Mouse (Mus musculus) midbrain, embryonic 15.5 days (tissue): ENCODE measurements at regions not wholly inside any gene's neighbourhood (a gene's known extent, or its start where the extent isn't known, plus 50 kb on each side); places are given as distances from the start of the nearest gene placed in this dataset.

Experiments used
- ATAC-seq: fragments of 200-750 bp; cut with Nextera tagmentation; replicated peaks from 2 replicates; pipeline ENCODE4 v1.8.0; 2017; ENCODE audit warnings: moderate TSS enrichment
- H3K27ac ChIP-seq: fragments of 300-500 bp; sonication (generic); 2 replicates; pipeline ENCODE4 v1.5.1; 2015; ENCODE audit warnings: mild to moderate bottlenecking, inconsistent platforms
- H3K27me3 ChIP-seq: fragments of 300-500 bp; sonication (generic); replicated peaks from 2 replicates; pipeline ENCODE4 v1.6.1; 2015; ENCODE audit warnings: inconsistent platforms
- H3K36me3 ChIP-seq: fragments of 300-500 bp; sonication (generic); replicated peaks from 2 replicates; pipeline ENCODE4 v1.6.1; 2015; ENCODE audit warnings: inconsistent platforms
- H3K4me1 ChIP-seq: fragments of 300-500 bp; sonication (generic); 2 replicates; pipeline ENCODE4 v1.6.1; 2015; ENCODE audit warnings: inconsistent platforms
- H3K4me2 ChIP-seq: fragments of 300-500 bp; sonication (generic); 2 replicates; pipeline ENCODE4 v1.6.1; 2015; ENCODE audit warnings: inconsistent platforms, mild to moderate bottlenecking, moderate library complexity
- H3K4me3 ChIP-seq: fragments of 300-500 bp; sonication (generic); 2 replicates; pipeline ENCODE4 v1.5.1; 2015; ENCODE audit warnings: mild to moderate bottlenecking, inconsistent platforms
- H3K9ac ChIP-seq: fragments of 300-500 bp; sonication (generic); 2 replicates; pipeline ENCODE4 v1.6.1; 2015; ENCODE audit warnings: mild to moderate bottlenecking, inconsistent platforms
- H3K9me3 ChIP-seq: fragments of 300-500 bp; sonication (generic); 2 replicates; pipeline ENCODE4 v1.6.1; 2016; ENCODE audit warnings: inconsistent platforms
- WGBS: fragments of 180-500 bp; shearing (Covaris S2); methylation state at CpG from one replicate; pipeline ENCODE4 v1.1.7; 2015; ENCODE audit warnings: mixed read lengths; 5-methylcytosine and 5-hydroxymethylcytosine counted together

DNA sequence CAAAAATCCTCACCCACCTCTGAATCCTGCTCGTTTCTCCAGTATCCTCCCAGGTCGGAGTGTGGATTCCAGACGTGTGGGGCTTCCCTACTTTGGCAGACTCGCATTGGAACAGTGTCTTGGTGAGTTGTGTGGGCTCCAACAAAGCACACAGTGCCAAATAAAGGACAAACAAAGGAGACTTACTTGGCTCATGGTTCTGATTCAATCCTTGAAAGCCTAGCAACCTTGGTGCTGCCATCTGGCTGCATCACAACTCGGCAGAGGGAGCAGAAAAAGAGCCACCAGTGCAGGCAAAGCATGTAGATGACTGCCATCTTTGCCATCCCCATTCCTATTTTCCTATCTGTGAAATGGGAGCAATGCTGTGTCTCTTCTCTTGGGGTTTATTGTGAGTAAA is 64.0 kb downstream of the Il9r start:
- no peaks in the 10 kb centered on the region for H3K9me3 ChIP-seq
- H3K27ac ChIP-seq = no peak overlapping the region
- H3K27me3 ChIP-seq = no peaks in the 10 kb centered on the region
- 57% methylated on average over 5 of the region's 5 CpGs for WGBS
- no peak overlapping the region for H3K4me3 ChIP-seq
- no peak overlapping the region for H3K4me2 ChIP-seq
- no peaks in the 10 kb centered on the region for H3K36me3 ChIP-seq
- no peak for ATAC-seq
- H3K4me1 ChIP-seq = peaks cover 19% of the 10 kb centered on the region
- no peak overlapping the region for H3K9ac ChIP-seq

DNA sequence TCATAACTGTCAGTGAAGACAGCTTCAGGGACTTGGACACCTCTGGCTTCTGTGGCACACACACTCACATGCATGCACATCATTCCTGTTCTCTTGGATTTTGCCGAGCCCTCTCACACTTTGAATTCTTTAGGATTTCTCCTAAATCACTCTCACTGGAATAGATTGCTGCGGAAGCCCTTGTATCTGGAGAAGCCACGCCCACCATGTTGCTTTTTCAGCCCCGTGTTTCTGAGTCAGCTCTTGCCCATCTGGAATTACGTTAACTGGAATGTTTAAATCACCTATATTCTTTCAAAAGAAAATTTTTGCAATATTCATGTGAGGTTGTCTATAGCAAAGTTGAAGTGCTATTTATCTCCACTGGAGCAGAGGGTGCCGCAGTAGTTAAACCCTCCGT is 66.1 kb downstream of the Il9r start:
- 87% methylated on average over 7 of the region's 7 CpGs for WGBS
- Histone ChIP-seq H3K27me3 (no peaks in the 10 kb centered on the region), H3K9me3 (no peaks in the 10 kb centered on the region), H3K4me2 (no peak overlapping the region), H3K9ac (no peak overlapping the region), H3K27ac (no peak overlapping the region), H3K4me3 (no peak overlapping the region), H3K4me1 (peaks cover 15% of the 10 kb centered on the region), H3K36me3 (no peaks in the 10 kb centered on the region)
- no peak for ATAC-seq

- whole genome bisulfite sequencing = 87% methylated on average over 3 of the region's 3 CpGs
- peaks cover 12% of the 10 kb centered on the region for H3K4me1 ChIP-seq
- no peak overlapping the region for H3K27ac ChIP-seq
- H3K27me3 ChIP-seq = no peaks in the 10 kb centered on the region
- H3K9me3 ChIP-seq = no peaks in the 10 kb centered on the region
- ATAC-seq = no peak
- H3K36me3 ChIP-seq = no peaks in the 10 kb centered on the region
- no peak overlapping the region for H3K9ac ChIP-seq
- no peak overlapping the region for H3K4me2 ChIP-seq
- no peak overlapping the region for H3K4me3 ChIP-seq
Measured at GRCm38 (mm10) chr11:32132008-32132615, 68.0 kb downstream of the Il9r start.

DNA sequence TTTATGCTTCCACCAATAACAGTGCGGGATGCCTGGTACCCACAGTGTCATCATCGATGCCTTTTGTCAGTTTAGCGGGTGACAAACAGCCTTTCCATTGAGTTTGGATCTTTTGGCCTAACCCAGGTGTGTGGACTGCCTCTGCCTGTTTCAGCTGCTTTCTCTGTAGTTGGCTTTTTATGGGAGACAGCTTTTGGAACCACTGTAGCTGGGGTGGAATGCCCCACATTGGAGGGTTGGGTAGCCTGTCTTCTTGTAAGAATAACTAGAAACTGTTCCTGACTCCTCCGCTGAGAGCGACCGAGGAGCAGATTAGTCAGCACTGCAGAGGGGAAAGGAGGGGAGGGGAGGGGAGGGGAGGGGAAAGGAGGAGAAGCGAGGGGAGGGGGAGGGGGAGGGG is 71.5 kb downstream of the Il9r start:
- H3K36me3 ChIP-seq = no peaks in the 10 kb centered on the region
- H3K9ac ChIP-seq = no peak overlapping the region
- H3K4me1 ChIP-seq = peaks cover 22% of the 10 kb centered on the region
- 52% methylated on average over 7 of the region's 7 CpGs for WGBS
- H3K4me3 ChIP-seq = no peak overlapping the region
- H3K4me2 ChIP-seq = no peak overlapping the region
- peak overlapping the region; percentile 42; the same call in 1 of the 2 replicates for H3K27ac ChIP-seq
- no peak for ATAC-seq
- no peaks in the 10 kb centered on the region for H3K27me3 ChIP-seq
- H3K9me3 ChIP-seq = no peaks in the 10 kb centered on the region

DNA sequence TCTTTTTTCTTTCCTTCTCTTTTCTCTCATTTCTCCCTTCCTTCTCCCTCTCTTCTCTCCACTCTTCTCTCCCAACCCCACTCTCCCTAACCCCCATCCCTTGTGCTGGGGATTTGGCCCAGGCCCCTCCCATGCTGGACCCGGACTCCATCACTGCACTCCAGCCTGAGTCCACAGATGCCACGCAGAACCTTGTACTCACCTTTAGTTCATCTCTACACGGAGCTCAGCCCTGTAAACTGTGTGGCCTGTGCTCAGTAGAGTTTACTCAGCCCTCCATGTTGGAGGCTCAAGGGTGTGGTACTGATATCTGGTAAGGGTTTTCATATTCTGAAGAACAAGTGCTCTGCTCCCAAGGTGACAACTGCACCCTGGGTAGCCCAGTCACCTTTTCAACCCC is 72.1 kb downstream of the Il9r start:
- Histone ChIP-seq H3K9ac (no peak overlapping the region), H3K27me3 (no peaks in the 10 kb centered on the region), H3K9me3 (no peaks in the 10 kb centered on the region), H3K4me1 (peaks cover 22% of the 10 kb centered on the region), H3K36me3 (no peaks in the 10 kb centered on the region), H3K4me2 (no peak overlapping the region), H3K27ac (peak overlapping the region; percentile 42; the same call in 1 of the 2 replicates), H3K4me3 (no peak overlapping the region)
- ATAC-seq = peak; percentile 48; the same call in 1 of the 2 replicates
- 76% methylated on average over 3 of the region's 3 CpGs for whole genome bisulfite sequencing

DNA sequence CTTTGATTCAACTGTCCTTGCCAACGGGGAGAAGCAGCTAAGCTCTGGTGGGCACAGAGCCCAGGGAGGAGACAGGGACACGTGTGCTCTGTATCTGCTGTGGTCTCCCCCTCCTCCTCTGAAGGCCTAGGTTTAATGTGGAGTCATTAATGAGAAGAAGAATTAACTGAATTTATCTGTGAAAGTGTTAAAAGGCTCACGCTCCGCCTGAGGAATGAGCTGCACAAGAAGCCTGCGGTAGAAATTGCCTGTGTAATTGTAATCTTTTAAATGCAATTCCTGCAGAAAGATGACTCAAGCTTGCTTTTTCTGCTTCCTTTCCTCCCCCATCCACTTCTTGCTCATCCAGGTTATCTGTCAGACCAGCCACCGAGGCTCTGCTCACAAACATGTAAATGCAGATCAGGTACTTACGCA is 72.7 kb downstream of the Il9r start:
- peak; percentile 68 for ATAC-seq

DNA sequence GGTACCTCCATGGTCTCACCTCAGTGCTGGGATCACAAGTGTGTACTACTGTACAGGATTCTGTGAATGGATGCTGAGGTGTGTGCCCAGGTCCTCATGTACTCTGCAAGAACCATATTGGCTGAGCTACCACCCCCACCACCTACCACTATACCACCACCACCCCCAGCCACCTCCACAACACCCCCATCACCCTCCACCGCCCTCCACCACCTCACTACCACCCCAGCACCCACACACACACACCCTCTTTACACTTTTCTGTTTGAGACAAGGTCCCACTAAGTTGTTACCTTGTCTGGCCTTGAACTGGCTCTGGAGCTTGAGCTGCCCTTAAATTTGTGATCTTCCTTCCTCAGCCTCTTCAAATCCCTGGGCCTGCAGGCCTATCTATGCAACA is 73.3 kb downstream of the Il9r start:
- Histone ChIP-seq H3K4me1 (peaks cover 22% of the 10 kb centered on the region), H3K4me2 (no peak overlapping the region), H3K36me3 (no peaks in the 10 kb centered on the region), H3K27me3 (no peaks in the 10 kb centered on the region), H3K4me3 (no peak overlapping the region), H3K9me3 (no peaks in the 10 kb centered on the region), H3K27ac (peak overlapping the region; percentile 66), H3K9ac (no peak overlapping the region)
- ATAC-seq = peak; percentile 43
- WGBS = 80% methylated on average over 1 of the region's 1 CpGs

More for the DNA sequence above, 72.7 kb downstream of the Il9r start:
- Histone ChIP-seq H3K9me3 (no peaks in the 10 kb centered on the region), H3K27ac (peak overlapping the region; percentile 66), H3K36me3 (no peaks in the 10 kb centered on the region), H3K4me3 (no peak overlapping the region), H3K27me3 (no peaks in the 10 kb centered on the region), H3K4me2 (no peak overlapping the region), H3K9ac (no peak overlapping the region), H3K4me1 (peaks cover 22% of the 10 kb centered on the region)
- 38% methylated on average over 7 of the region's 7 CpGs for WGBS

DNA sequence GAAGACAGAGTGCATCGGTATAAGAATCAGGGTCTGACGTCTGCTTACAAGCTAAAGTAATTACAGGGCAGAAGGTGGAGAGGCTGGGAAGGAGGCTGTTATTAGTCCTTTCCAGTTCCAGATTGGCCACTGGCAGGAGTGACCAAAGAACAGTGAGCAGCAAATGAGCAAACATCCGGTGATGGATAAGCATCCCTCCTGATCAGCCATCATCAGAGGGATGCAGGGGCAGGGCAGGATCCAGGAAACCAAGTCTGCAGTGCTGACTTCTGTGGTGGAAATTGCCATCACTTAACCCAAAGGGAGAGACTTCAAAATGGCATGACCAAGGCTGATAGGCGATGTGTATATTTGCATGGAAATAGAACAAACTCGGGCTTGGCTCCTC is 73.8 kb downstream of the Il9r start:
- Histone ChIP-seq H3K27me3 (no peaks in the 10 kb centered on the region), H3K36me3 (no peaks in the 10 kb centered on the region), H3K9me3 (no peaks in the 10 kb centered on the region), H3K4me1 (peaks cover 22% of the 10 kb centered on the region), H3K9ac (no peak overlapping the region), H3K27ac (peak overlapping the region; percentile 66; the same call in 1 of the 2 replicates), H3K4me2 (no peak overlapping the region), H3K4me3 (no peak overlapping the region)
- 60% methylated on average over 5 of the region's 5 CpGs for WGBS
- no peak for ATAC-seq

DNA sequence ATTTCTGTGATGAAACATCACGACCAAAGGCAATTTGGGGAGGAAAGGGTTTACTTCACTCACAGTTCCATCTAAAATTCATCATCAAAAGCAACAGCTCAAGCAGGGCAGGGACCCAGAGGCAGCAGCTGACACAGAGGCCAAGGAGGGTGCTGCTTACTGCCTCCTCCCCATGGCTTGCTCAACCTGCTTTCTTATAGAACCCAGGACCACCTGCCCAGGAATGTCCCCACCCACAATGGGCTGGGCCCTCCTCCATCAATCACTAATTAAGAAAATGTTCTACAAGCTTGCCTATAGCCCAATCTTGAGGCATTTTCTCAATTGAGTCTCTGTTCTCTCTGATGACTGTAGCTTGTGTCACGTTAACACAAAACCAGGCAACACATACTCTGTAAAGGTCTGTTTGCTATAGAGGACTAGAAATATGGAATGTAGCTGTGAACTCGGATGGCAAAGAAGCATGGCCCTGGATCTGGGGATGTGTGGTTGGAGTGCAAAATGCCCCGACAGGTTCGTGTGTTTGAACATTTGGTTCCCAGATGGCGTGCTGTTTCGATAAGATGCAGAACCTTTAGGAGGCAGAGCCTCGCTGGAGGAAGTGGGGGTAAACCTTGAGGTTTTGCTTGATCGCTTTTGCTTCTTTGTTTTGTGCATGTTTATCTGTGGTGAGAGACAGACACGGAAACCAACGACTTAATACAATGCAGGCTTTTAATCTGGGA is 74.3 kb downstream of the Il9r start:
- no peak for ATAC-seq
- no peak overlapping the region for H3K4me2 ChIP-seq
- H3K27me3 ChIP-seq = no peaks in the 10 kb centered on the region
- H3K4me1 ChIP-seq = peaks cover 22% of the 10 kb centered on the region
- H3K9me3 ChIP-seq = no peaks in the 10 kb centered on the region
- H3K36me3 ChIP-seq = no peaks in the 10 kb centered on the region
- H3K9ac ChIP-seq = no peak overlapping the region
- H3K4me3 ChIP-seq = no peak overlapping the region
- 54% methylated on average over 11 of the region's 11 CpGs for WGBS
- H3K27ac ChIP-seq = 0 out of 2 replicates have a peak overlapping the region, but pooled peaks have one; percentile 2

DNA sequence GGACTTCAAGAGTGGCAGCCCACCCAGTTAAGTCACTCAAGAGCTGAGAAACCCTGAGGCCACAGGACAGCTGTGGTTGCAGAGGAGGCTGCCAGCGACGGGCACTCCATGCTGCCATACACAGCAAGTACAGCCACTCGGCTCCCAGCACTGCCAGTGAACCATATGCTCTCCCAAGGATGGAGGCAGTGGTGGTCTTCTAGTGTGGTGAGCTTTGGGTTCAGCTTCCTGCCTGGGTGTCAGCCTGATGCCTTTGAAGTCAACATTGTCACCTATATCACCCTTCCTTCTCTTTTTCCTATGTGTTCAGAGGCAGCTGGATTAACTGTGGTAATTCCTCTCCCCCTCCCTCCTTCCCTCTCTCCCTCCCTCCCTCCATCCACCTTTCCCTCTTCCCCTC is 79.5 kb downstream of the Il9r start:
- Histone ChIP-seq H3K9me3 (no peaks in the 10 kb centered on the region), H3K4me2 (no peak overlapping the region), H3K36me3 (no peaks in the 10 kb centered on the region), H3K4me3 (no peak overlapping the region), H3K9ac (no peak overlapping the region), H3K27me3 (no peaks in the 10 kb centered on the region), H3K27ac (no peak overlapping the region), H3K4me1 (peaks cover 27% of the 10 kb centered on the region)
- WGBS = 79% methylated on average over 3 of the region's 3 CpGs
- no peak for ATAC-seq

- H3K9me3 ChIP-seq = no peaks in the 10 kb centered on the region
- H3K4me3 ChIP-seq = no peak overlapping the region
- H3K36me3 ChIP-seq = no peaks in the 10 kb centered on the region
- H3K27me3 ChIP-seq = no peaks in the 10 kb centered on the region
- ATAC-seq = peak; percentile 79
- no peak overlapping the region for H3K4me2 ChIP-seq
- peak overlapping the region; percentile 81 for H3K27ac ChIP-seq
- WGBS = 26% methylated on average over 14 of the region's 14 CpGs
- peaks cover 27% of the 10 kb centered on the region for H3K4me1 ChIP-seq
- H3K9ac ChIP-seq = no peak overlapping the region
Measured at GRCm38 (mm10) chr11:32118844-32119629, 81.0 kb downstream of the Il9r start.

GRCm38 (mm10) chr11:32117930-32118329 is 82.1 kb downstream of the Il9r start:
- H3K4me3 ChIP-seq = no peak overlapping the region
- H3K27ac ChIP-seq = peak overlapping the region; percentile 81; the same call in 1 of the 2 replicates
- ATAC-seq = no peak
- H3K4me2 ChIP-seq = no peak overlapping the region
- no peak overlapping the region for H3K9ac ChIP-seq
- WGBS = 36% methylated on average over 2 of the region's 2 CpGs
- no peaks in the 10 kb centered on the region for H3K36me3 ChIP-seq
- H3K4me1 ChIP-seq = peaks cover 38% of the 10 kb centered on the region
- H3K9me3 ChIP-seq = no peaks in the 10 kb centered on the region
- no peaks in the 10 kb centered on the region for H3K27me3 ChIP-seq
